Mouse (Mus musculus) neural tube, embryonic 13.5 days (tissue): ENCODE data around the gene Gpr179. TPM values are rescaled to one million over a fixed set of nuclear protein-coding genes. Genes with fewer than 3 reads are reported as not detected.

ENCODE experiments used
- ATAC-seq: fragments of 200-750 bp; cut with Nextera tagmentation; 2 replicates; pipeline ENCODE4 v1.8.0; 2017; ENCODE audit warnings: low read depth, mild to moderate bottlenecking, moderate TSS enrichment, moderate library complexity
- H3K27ac ChIP-seq: fragments of 300-500 bp; sonication (generic); replicated peaks from 2 replicates; pipeline ENCODE4 v1.5.1; 2015; ENCODE audit warnings: moderate library complexity, mild to moderate bottlenecking, inconsistent platforms
- H3K27me3 ChIP-seq: fragments of 300-500 bp; sonication (generic); 2 replicates; pipeline ENCODE4 v1.6.1; 2015; ENCODE audit warnings: mild to moderate bottlenecking, inconsistent platforms
- H3K36me3 ChIP-seq: fragments of 300-500 bp; sonication (generic); 2 replicates; pipeline ENCODE4 v1.6.1; 2015; ENCODE audit warnings: mild to moderate bottlenecking, inconsistent platforms
- H3K4me1 ChIP-seq: fragments of 300-500 bp; sonication (generic); replicated peaks from 2 replicates; pipeline ENCODE4 v1.6.1; 2015; ENCODE audit warnings: inconsistent platforms
- H3K4me2 ChIP-seq: fragments of 300-500 bp; sonication (generic); 2 replicates; pipeline ENCODE4 v1.6.1; 2015; ENCODE audit warnings: inconsistent platforms, mild to moderate bottlenecking, moderate library complexity
- H3K4me3 ChIP-seq: fragments of 300-500 bp; sonication (generic); 2 replicates; pipeline ENCODE4 v1.5.1; 2015; ENCODE audit warnings: mild to moderate bottlenecking, inconsistent platforms
- H3K9ac ChIP-seq: fragments of 300-500 bp; sonication (generic); 2 replicates; pipeline ENCODE4 v1.6.1; 2015; ENCODE audit warnings: moderate library complexity, mild to moderate bottlenecking, inconsistent platforms
- H3K9me3 ChIP-seq: fragments of 300-500 bp; sonication (generic); 2 replicates; pipeline ENCODE4 v1.6.1; 2016; ENCODE audit warnings: inconsistent platforms
- WGBS: fragments of 180-500 bp; shearing (Covaris S2); methylation state at CpG from one replicate; pipeline ENCODE4 v1.1.7; 2015; 5-methylcytosine and 5-hydroxymethylcytosine counted together
- polyA plus RNA-seq: library from polyadenylated mRNA; unstranded; fragments of >200 nt; fragmentation: Nextera tagmentation; extraction: Ambion mirVana; gene quantifications from 2 replicates; pipeline ENCODE4 v1.2.1, GENCODE M21; 2015

The Gpr179 gene
- polyA plus RNA-seq, 1 experiment from 2014 or later: 0.66 TPM

DNA sequence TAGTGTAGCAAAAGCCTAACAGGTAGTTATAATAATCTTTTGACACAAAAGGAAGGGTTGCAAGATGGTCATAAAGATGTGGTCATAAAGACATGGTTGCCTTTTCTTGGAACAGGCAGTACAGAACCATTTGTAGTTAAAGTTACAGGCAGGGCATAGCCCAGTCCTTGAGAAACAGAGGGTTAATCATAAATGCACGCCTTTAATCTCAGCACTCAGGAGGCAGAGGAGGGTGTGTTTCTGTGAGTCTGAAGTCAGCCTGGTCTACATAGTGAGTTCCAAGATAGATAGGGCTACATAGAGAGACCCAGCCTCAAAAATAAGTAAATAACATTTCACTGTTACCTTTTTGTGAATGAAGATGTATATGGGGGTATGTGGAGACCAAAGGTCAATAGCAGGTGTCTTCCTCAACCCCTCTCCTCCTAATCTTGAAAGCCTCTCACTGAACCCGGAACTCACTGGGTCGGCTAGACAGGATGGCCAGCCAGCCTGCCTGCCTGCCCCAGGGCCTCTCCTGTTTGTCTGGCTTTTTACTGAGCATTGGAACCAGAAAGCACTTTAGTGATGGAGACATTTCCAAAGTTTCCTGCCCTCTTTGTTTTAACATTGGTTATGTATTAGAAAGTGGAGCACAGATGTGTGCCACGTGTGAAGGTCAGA is 1.2 kb upstream of the Gpr179 start:
- no peak overlapping the region for H3K9ac ChIP-seq
- no peak for ATAC-seq
- H3K4me2 ChIP-seq: no peak overlapping the region
- peaks cover 38% of the 10 kb centered on the region for H3K4me1 ChIP-seq
- no peak overlapping the region for H3K27ac ChIP-seq
- no peaks in the 10 kb centered on the region for H3K27me3 ChIP-seq
- WGBS: 78% methylated on average over 4 of the region's 4 CpGs
- H3K4me3 ChIP-seq: no peak overlapping the region
- H3K9me3 ChIP-seq: no peaks in the 10 kb centered on the region
- H3K36me3 ChIP-seq: no peaks in the 10 kb centered on the region

DNA sequence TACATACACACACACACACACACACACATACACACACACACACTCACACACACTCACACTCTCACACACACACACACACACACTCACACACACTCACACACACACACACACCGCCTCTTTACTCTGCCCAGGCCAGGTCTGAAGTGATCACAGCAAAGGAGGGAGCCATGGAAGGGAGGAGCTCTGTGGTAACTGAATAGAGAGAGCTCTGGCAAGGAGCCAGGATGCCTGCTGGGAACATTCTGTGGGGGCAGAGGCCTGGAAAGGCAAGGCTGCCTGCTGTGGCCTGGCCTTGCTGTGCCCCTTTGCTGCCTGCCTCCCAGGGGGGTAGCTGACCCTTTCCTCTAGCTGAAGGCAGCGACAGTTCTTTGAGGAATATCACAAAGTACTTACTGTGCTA is 1.8 kb downstream of the Gpr179 start:
- H3K4me3 ChIP-seq: no peak overlapping the region
- peak overlapping the region; percentile 81 for H3K27ac ChIP-seq
- ATAC-seq: peak; percentile 69; the same call in 1 of the 2 replicates
- no peak overlapping the region; the same call in 1 of the 2 replicates for H3K4me2 ChIP-seq
- H3K4me1 ChIP-seq: peaks cover 38% of the 10 kb centered on the region
- no peaks in the 10 kb centered on the region for H3K36me3 ChIP-seq
- 0 out of 2 replicates have a peak overlapping the region, but pooled peaks have one; percentile 31 for H3K9ac ChIP-seq
- H3K9me3 ChIP-seq: no peaks in the 10 kb centered on the region
- no peaks in the 10 kb centered on the region for H3K27me3 ChIP-seq
- WGBS: 0% methylated on average over 2 of the region's 2 CpGs

DNA sequence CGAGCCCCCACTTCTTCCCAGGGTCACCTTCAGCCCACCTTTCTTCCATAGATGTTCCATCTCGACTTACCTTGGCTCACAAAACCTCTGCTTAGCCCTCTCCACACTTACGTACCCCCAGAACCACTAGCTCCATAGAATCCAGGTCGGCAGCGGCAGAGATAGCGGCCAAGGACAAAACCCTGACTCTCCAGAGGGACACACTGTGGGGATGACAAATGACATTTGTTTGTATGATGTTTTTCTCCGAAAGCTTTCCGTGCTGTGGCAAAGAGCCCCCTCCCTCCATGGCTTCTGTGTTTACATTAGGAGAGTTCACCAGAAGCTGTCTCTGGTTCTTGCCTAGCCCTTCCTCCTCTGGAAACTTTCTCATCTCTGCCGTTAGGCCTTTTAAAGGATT is 4.6 kb downstream of the Gpr179 start:
- Histone ChIP-seq H3K4me1 (peaks cover 30% of the 10 kb centered on the region), H3K4me3 (no peak overlapping the region), H3K9ac (no peak overlapping the region), H3K36me3 (no peaks in the 10 kb centered on the region), H3K9me3 (no peaks in the 10 kb centered on the region), H3K4me2 (no peak overlapping the region), H3K27ac (no peak overlapping the region), H3K27me3 (no peaks in the 10 kb centered on the region)
- WGBS: 85% methylated on average over 9 of the region's 9 CpGs
- no peak for ATAC-seq

DNA sequence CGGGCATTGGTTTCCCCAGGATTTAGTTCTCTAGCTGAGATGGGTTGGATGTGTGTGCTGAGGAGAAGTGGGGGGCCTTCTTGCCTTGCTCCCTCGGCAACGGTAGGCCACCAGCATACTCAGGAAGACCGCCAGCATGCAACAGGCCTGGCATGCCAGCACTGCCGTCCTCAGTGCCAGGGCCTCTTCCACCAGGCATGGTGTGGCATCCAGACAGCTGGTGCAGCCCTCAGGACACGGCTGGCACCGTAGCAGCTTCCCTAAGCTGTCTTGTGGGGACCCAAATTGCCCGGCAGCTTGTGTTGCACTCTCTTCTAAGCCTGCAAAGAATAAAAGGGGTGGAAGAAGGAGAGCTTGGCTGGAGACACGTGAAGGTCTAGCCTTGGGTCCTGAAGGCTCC is 5.5 kb downstream of the Gpr179 start:
- WGBS: 80% methylated on average over 9 of the region's 9 CpGs
- ATAC-seq: no peak
- peaks cover 21% of the 10 kb centered on the region for H3K4me1 ChIP-seq
- no peaks in the 10 kb centered on the region for H3K9me3 ChIP-seq
- H3K27me3 ChIP-seq: no peaks in the 10 kb centered on the region
- no peak overlapping the region for H3K4me3 ChIP-seq
- H3K9ac ChIP-seq: no peak overlapping the region
- H3K4me2 ChIP-seq: no peak overlapping the region
- H3K36me3 ChIP-seq: no peaks in the 10 kb centered on the region
- no peak overlapping the region for H3K27ac ChIP-seq

DNA sequence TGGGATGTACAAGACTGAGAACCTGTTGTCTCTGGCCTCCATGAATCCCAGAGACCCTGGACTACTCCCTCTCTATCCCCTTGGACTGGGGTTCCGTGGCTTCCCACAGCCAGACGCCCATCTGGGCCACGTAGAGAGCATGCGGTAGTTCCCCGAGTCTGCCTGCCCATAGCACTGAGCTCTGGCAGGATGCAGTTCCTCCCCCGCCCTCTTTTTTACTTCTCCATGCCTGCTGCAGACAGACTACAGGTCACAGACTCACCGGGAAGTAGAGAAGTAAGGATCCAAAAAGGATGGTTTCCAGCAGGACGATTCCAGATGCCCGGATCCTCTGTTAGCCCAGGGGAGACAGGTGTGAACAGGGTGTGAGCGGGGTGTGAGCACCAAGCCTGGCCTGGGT is 6.4 kb downstream of the Gpr179 start:
- Histone ChIP-seq H3K9ac (no peak overlapping the region), H3K36me3 (no peaks in the 10 kb centered on the region), H3K9me3 (no peaks in the 10 kb centered on the region), H3K4me1 (peaks cover 12% of the 10 kb centered on the region), H3K27ac (no peak overlapping the region), H3K4me2 (no peak overlapping the region), H3K27me3 (no peaks in the 10 kb centered on the region), H3K4me3 (no peak overlapping the region)
- no peak for ATAC-seq
- WGBS: 82% methylated on average over 10 of the region's 10 CpGs

DNA sequence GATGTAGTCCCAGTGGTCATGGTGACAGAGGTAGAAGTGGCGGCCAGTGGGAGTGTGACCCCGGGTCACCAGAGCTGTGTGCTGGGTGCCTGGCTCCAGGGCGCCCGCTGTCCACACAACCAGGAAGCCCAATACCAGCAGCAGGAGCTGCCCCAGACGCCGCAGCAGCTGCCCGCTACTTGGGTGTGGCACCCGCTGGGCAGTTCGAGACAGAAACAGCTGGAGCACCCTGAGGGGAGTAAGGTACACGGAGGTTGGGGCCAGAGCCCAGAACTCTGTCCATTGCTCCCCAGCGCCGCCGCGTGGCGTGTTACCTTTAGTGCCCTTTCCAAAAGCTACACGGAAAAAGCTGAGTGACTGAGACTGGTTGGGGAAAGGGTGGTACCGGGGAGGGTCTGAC is 8.3 kb downstream of the Gpr179 start:
- no peak overlapping the region for H3K4me2 ChIP-seq
- 34% methylated on average over 17 of the region's 17 CpGs for WGBS

DNA sequence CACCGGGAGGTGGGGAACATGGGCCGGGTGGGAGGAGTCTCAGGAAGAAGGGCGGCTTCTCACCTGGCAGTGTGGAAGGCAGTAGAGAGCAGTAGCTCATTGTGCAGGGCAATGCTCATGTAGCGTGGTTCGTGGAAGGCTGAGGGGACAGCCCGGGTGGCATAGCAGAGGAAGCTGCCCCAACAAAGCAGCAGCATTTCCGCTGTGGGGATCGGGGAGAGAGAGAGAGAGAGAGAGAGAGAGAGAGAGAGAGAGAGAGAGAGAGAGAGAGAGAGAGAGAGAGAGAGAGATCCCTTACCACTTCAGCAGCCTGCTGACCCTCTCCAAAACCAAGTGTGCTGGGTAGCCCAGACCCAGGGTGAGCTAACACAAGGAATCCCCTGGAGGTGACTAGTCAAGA is 8.7 kb downstream of the Gpr179 start:
- H3K9ac ChIP-seq: no peak overlapping the region
- 61% methylated on average over 8 of the region's 8 CpGs for WGBS
- H3K4me2 ChIP-seq: no peak overlapping the region
- no peak overlapping the region for H3K4me3 ChIP-seq
- no peaks in the 10 kb centered on the region for H3K27me3 ChIP-seq
- no peaks in the 10 kb centered on the region for H3K9me3 ChIP-seq
- no peaks in the 10 kb centered on the region for H3K36me3 ChIP-seq
- H3K27ac ChIP-seq: no peak overlapping the region
- H3K4me1 ChIP-seq: peaks cover 10% of the 10 kb centered on the region
- ATAC-seq: no peak

More for the DNA sequence above, 8.3 kb downstream of the Gpr179 start:
- Histone ChIP-seq H3K36me3 (no peaks in the 10 kb centered on the region), H3K4me3 (no peak overlapping the region), H3K4me1 (peaks cover 5% of the 10 kb centered on the region), H3K9ac (no peak overlapping the region), H3K27ac (no peak overlapping the region), H3K27me3 (no peaks in the 10 kb centered on the region), H3K9me3 (no peaks in the 10 kb centered on the region)
- no peak for ATAC-seq

DNA sequence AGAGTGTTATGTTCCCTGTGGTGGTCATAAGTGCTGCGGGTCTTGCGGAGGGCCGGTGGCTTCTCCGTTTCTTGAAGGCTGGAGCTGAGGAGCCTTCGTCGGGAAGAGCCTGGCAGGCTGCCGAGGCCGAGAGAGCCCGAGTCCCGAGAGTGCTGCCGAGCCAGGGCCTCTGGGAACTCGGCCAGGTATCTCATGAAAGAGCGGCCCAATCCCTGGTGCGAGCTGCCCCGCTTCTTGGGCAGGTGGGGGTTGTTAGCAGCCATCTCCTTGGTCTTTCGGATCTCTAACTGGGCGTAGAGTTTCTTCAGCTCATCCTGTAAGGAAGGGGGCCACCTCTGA is 12.9 kb downstream of the Gpr179 start:
- Histone ChIP-seq H3K27ac (0 out of 2 replicates have a peak overlapping the region, but pooled peaks have one; percentile 11), H3K36me3 (no peaks in the 10 kb centered on the region), H3K9ac (no peak overlapping the region), H3K4me2 (peak overlapping the region; percentile 20; the same call in 1 of the 2 replicates), H3K4me3 (no peak overlapping the region), H3K9me3 (no peaks in the 10 kb centered on the region), H3K4me1 (peaks cover 12% of the 10 kb centered on the region), H3K27me3 (0 out of 2 replicates have a peak, but pooled peaks cover 3% of the 10 kb centered on the region)
- 49% methylated on average over 17 of the region's 17 CpGs for WGBS
- 0 out of 2 replicates have a peak, but pooled peaks have one; percentile 40 for ATAC-seq

DNA sequence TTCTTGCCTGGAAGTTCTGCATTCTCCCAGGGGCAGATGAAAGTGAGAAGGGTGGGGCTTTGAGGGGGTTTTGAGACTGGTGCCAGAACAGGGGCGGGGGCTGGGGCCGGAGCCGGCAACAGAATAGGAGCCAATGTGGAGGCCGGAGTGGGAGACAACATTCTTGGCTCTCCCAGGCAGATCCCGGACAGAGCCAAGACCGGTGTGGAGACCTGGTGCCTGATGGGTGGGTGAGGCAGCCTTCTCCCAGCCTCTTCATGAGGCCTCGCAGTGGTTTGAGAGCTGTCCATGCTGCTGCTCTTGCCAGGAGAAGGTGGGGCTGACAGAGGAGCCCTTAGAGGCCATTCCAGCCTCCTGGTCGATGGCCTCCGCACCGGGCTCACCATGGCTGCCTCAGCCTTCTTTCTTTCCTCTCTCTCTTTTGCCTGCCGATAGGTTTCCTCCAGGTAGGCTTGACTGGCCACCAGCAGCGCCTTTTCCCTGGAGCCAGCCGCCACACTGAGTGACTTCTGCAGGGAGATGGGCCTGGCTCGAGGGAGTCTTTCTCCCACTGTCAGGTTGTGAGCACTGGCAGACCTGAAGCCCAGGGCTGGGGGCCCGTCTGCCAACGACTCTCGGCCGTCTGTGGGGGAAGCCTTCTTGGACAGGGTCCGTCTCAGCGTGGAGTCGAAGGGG is 13.4 kb downstream of the Gpr179 start:
- Histone ChIP-seq H3K36me3 (no peaks in the 10 kb centered on the region), H3K9me3 (no peaks in the 10 kb centered on the region), H3K4me1 (peaks cover 12% of the 10 kb centered on the region), H3K4me3 (no peak overlapping the region), H3K27me3 (0 out of 2 replicates have a peak, but pooled peaks cover 3% of the 10 kb centered on the region), H3K27ac (0 out of 2 replicates have a peak overlapping the region, but pooled peaks have one; percentile 11), H3K9ac (no peak overlapping the region), H3K4me2 (0 out of 2 replicates have a peak overlapping the region, but pooled peaks have one; percentile 20)
- 60% methylated on average over 21 of the region's 21 CpGs for WGBS
- ATAC-seq: 0 out of 2 replicates have a peak, but pooled peaks have one; percentile 43

DNA sequence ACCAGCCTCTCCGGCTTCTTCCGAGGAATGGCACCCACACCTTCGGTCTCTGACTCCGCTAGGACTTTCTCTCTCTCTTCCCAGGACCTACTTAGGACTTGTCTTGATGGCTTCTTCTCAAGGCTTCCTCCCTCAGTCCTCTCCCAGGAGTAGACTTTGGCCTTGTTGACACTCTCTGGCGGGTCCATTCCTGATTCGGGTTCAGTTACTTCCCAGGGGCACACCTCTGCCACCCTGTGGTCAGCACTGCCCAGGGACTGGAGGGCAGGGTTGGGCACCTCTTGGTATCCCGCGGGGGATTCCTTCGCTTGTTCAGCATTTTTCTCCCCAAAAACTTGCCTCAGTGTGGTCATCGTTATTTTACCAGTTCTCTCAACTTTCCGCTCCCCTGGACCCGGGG is 14.5 kb downstream of the Gpr179 start:
- no peak for ATAC-seq
- H3K4me1 ChIP-seq: peaks cover 14% of the 10 kb centered on the region
- WGBS: 89% methylated on average over 12 of the region's 12 CpGs

DNA sequence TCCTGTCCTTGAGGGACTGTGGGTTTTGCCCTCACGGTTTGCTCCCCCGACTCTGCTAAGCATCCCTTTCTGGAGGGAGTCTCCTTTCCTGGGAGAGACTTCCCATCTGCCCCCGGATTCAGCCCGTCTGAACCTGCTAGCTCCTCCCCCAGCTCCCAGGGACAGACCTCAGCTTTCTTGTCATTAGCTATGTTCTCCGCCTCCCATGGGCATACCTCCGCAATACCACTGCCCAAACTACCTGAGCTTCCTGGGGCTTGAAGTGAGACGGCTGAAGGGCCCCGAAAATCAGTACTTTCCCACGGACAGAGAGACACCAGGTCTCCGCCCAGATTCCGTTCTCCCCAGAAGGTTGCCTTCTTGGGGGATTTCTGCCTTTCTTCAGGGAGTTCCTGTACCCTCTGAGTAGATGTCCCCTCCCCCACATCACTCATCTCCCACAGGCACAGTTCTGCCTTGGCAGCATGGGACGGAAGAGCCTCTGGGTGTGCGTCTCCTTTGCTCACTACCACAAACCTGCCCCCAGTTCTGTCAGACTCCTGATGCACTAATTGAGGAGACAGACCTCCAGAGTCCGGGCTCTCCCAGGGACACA is 15.0 kb downstream of the Gpr179 start:
- H3K27me3 ChIP-seq: 0 out of 2 replicates have a peak, but pooled peaks cover 3% of the 10 kb centered on the region
- no peak for ATAC-seq
- 73% methylated on average over 14 of the region's 14 CpGs for WGBS
- no peak overlapping the region for H3K4me3 ChIP-seq
- H3K9ac ChIP-seq: no peak overlapping the region
- peaks cover 19% of the 10 kb centered on the region for H3K4me1 ChIP-seq
- no peak overlapping the region for H3K4me2 ChIP-seq
- no peaks in the 10 kb centered on the region for H3K36me3 ChIP-seq
- no peak overlapping the region for H3K27ac ChIP-seq
- H3K9me3 ChIP-seq: no peaks in the 10 kb centered on the region

More for the DNA sequence above, 14.5 kb downstream of the Gpr179 start:
- H3K36me3 ChIP-seq: no peaks in the 10 kb centered on the region
- H3K9me3 ChIP-seq: no peaks in the 10 kb centered on the region
- 0 out of 2 replicates have a peak, but pooled peaks cover 3% of the 10 kb centered on the region for H3K27me3 ChIP-seq
- no peak overlapping the region for H3K9ac ChIP-seq
- no peak overlapping the region for H3K4me3 ChIP-seq
- H3K4me2 ChIP-seq: no peak overlapping the region
- H3K27ac ChIP-seq: no peak overlapping the region

DNA sequence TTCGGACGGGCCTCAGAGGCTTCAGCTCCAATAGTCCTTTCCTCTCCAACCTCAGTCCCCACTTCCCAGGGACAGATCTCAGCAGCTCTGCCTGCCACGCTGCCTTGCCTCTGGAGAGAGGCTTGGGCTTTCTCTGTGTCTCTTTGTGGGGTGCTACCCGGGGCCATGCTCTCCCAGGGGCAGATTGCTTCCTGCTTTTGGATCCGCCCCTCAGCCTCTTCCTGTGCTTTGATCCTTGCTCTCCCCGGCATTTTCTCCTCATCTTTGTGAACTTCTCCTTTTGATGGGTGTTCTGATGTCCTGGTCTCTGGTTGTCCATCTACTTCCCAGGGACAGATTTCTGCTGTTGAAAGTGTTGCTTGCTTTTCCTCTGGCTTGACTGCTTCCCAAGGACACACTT is 15.6 kb downstream of the Gpr179 start:
- WGBS: 53% methylated on average over 6 of the region's 6 CpGs
- peaks cover 25% of the 10 kb centered on the region for H3K4me1 ChIP-seq
- H3K9me3 ChIP-seq: no peaks in the 10 kb centered on the region
- no peak for ATAC-seq
- no peak overlapping the region for H3K9ac ChIP-seq
- 0 out of 2 replicates have a peak, but pooled peaks cover 3% of the 10 kb centered on the region for H3K27me3 ChIP-seq
- no peak overlapping the region for H3K4me3 ChIP-seq
- no peaks in the 10 kb centered on the region for H3K36me3 ChIP-seq
- H3K27ac ChIP-seq: no peak overlapping the region
- no peak overlapping the region for H3K4me2 ChIP-seq
